ENCODE assay signal across 8 mouse cellular contexts in genomic region chr6:30723331-30723730, GRCm38 (mm10). TPM values are rescaled to one million over a fixed set of nuclear protein-coding genes. Genes with fewer than 3 reads are reported as not detected.
DNase-seq lines count a peak whose midpoint lies in the region; ATAC-seq and TF ChIP-seq lines count a peak whose summit lies in the region.

TSS of gene Mest (plus strand) at chr6:30723547.

- TF ChIP-seq CTCF in cerebellum, adult 2 months (IDR thresholded peaks at IDR 0.05; ENCODE audit: borderline replicate concordance, insufficient read depth, low read depth, low read length): no peak

- DNase-seq in cerebellum, adult 2 months: no peak
- DNase-seq in thymus, postnatal 0 days (ENCODE audit: low spot score): no peak
- no peak for DNase-seq in thymus, postnatal 36 days
- DNase-seq in left cerebral cortex, adult 8-10 months (ENCODE audit: low spot score in 2 of 2): no peak
- no peak for DNase-seq in cerebellum, adult 11 months
- no peak for DNase-seq in kidney, adult 8-10 months

- no peaks in the 10 kb centered on the region for H3K4me1 ChIP-seq in cerebellum, adult 2 months (ENCODE audit: control insufficient read depth, insufficient read depth, low read length)
- H3K4me1 ChIP-seq in neural tube, embryonic 14.5 days (ENCODE audit: control insufficient read depth, insufficient read depth, low read length): peaks cover 6% of the 10 kb centered on the region; the same call in 1 of the 2 replicates

- no peak within 1 kb of the TSS for H3K4me2 ChIP-seq in neural tube, embryonic 14.5 days (ENCODE audit: low read depth, low read length)

- no peaks in the 10 kb centered on the region for H3K36me3 ChIP-seq in neural tube, embryonic 14.5 days (ENCODE audit: control insufficient read depth, insufficient read depth, low read length)

- no peaks in the 10 kb centered on the region for H3K27me3 ChIP-seq in cerebellum, adult 2 months (ENCODE audit: control insufficient read depth, insufficient read depth, low read length)
- H3K27me3 ChIP-seq in neural tube, embryonic 14.5 days (ENCODE audit: control insufficient read depth, insufficient read depth, low read length): no peaks in the 10 kb centered on the region

- no peaks in the 10 kb centered on the region for H3K9me3 ChIP-seq in neural tube, embryonic 14.5 days (ENCODE audit: control insufficient read depth, low read length)

- 74% methylated on average over 7 of the region's 7 CpGs for WGBS in cerebellum, adult 2 months
- 76% methylated on average over 7 of the region's 7 CpGs for WGBS in neural tube, embryonic 14.5 days

- H3K9ac ChIP-seq in neural tube, embryonic 14.5 days (replicated peaks; ENCODE audit: low read depth, low read length): no peak within 1 kb of the TSS

- no peak within 1 kb of the TSS for H3K4me3 ChIP-seq in cerebellum, adult 2 months (replicated peaks; ENCODE audit: insufficient read depth, low read depth, low read length)
- H3K4me3 ChIP-seq in neural tube, embryonic 14.5 days (ENCODE audit: low read depth, low read length): no peak within 1 kb of the TSS

- ATAC-seq in cerebellum, adult (ENCODE audit: insufficient number of reproducible peaks, low FRiP score, low TSS enrichment): no peak
- no peak for ATAC-seq in neural tube, embryonic 14.5 days (ENCODE audit: low read depth)

- no peak for TF ChIP-seq POLR2A in cerebellum, adult 2 months (IDR thresholded peaks at IDR 0.05; ENCODE audit: borderline replicate concordance, insufficient read depth, low read length)

- no peak within 1 kb of the TSS for H3K27ac ChIP-seq in cerebellum, adult 2 months (ENCODE audit: insufficient read depth, low read length)
- H3K27ac ChIP-seq in neural tube, embryonic 14.5 days (ENCODE audit: low read depth, low read length): no peak within 1 kb of the TSS

RNA-seq across cellular contexts. Expression of gene Mest, which starts in this region (rescaled TPM):
- 25.3 and 32.9 TPM in 2 replicates for polyA plus RNA-seq in cerebellum, adult 2 months (2012; rRNA removed)
- polyA plus RNA-seq in thymus, postnatal 0 days (2015; fragmentation: Nextera tagmentation; extraction: Ambion mirVana): 55.0 and 63.2 TPM in 2 replicates
- total RNA-seq in left cerebral cortex, adult 8-10 months (2022): 100 to 1,000 TPM in 1 of 4 experiments, 10 to 100 TPM in 3; 66.1 to 109 (median 76.2) TPM
- 353 and 390 TPM in 2 replicates for polyA plus RNA-seq in neural tube, embryonic 14.5 days (2014; fragmentation: Nextera tagmentation; extraction: Ambion mirVana)
